Mouse (Mus musculus) midbrain, embryonic 12.5 days (tissue): ENCODE results near the gene Dhrs9. TPM values are rescaled to one million over a fixed set of nuclear protein-coding genes. Genes with fewer than 3 reads are reported as not detected.
"Not testable (repeated sequence)": the region's sequence is repeated elsewhere in the genome, so short reads cannot be mapped to it uniquely, and the experiment has no call there.

ENCODE experiments used
- ATAC-seq: fragments of 200-750 bp; cut with Nextera tagmentation; 2 replicates; pipeline ENCODE4 v1.8.0; 2017; ENCODE audit warnings: low read depth, moderate TSS enrichment, moderate library complexity; ENCODE audit not compliant: low FRiP score
- H3K27ac ChIP-seq: fragments of 300-500 bp; sonication (generic); replicated peaks from 2 replicates; pipeline ENCODE4 v1.5.1; 2016; ENCODE audit warnings: mild to moderate bottlenecking
- H3K27me3 ChIP-seq: fragments of 300-500 bp; sonication (generic); 2 replicates; pipeline ENCODE4 v1.6.1; 2016; ENCODE audit warnings: mild to moderate bottlenecking
- H3K36me3 ChIP-seq: fragments of 300-500 bp; sonication (generic); 2 replicates; pipeline ENCODE4 v1.6.1; 2016
- H3K4me1 ChIP-seq: fragments of 300-500 bp; sonication (generic); 2 replicates; pipeline ENCODE4 v1.6.1; 2016
- H3K4me2 ChIP-seq: fragments of 300-500 bp; sonication (generic); replicated peaks from 2 replicates; pipeline ENCODE4 v1.6.1; 2016; ENCODE audit warnings: mild to moderate bottlenecking, moderate library complexity
- H3K4me3 ChIP-seq: fragments of 300-500 bp; sonication (generic); 2 replicates; pipeline ENCODE4 v1.5.1; 2016; ENCODE audit warnings: mild to moderate bottlenecking
- H3K9ac ChIP-seq: fragments of 300-500 bp; sonication (generic); replicated peaks from 2 replicates; pipeline ENCODE4 v1.6.1; 2016; ENCODE audit warnings: mild to moderate bottlenecking, moderate library complexity
- H3K9me3 ChIP-seq: fragments of 300-500 bp; sonication (generic); 2 replicates; pipeline ENCODE4 v1.6.1; 2016; ENCODE audit warnings: mild to moderate bottlenecking
- WGBS: fragments of 180-500 bp; shearing (Covaris S2); methylation state at CpG from one replicate; pipeline ENCODE4 v1.1.7; 2016; 5-methylcytosine and 5-hydroxymethylcytosine counted together
- polyA plus RNA-seq: library from polyadenylated mRNA; unstranded; fragments of >200 nt; fragmentation: Nextera tagmentation; extraction: Ambion mirVana; gene quantifications from 2 replicates; pipeline ENCODE4 v1.2.1, GENCODE M21; 2016

Gene Dhrs9
- not detected in 2 replicates for polyA plus RNA-seq

DNA sequence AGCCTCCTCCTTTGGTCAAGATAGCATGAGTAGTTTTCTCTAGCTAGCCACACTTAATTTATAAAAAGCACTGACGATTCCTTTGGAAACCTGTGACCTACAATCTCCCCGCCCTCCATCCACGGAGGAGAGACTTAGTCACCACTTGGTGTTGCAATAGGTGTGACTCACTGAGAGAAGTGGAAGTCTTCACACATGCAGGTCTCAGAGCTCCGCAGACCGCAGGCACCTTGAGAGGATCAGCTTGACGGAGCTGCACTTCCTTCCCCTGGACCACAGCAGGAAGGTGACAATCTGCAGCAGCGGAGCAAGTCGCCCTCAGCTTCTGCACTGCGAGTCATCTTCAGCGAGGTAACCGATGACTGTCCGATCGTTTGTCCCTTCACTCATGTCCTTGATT, at the start of gene Dhrs9:
Gene Dhrs9 (plus strand): TSS at position 165 of the 400 bp plus-strand sequence.
- H3K9me3 ChIP-seq = no peaks in the 10 kb centered on the region
- no peak within 1 kb of the TSS for H3K4me3 ChIP-seq
- no peak within 1 kb of the TSS for H3K9ac ChIP-seq
- H3K4me1 ChIP-seq = 0 out of 2 replicates have a peak, but pooled peaks cover 4% of the 10 kb centered on the region
- no peak for ATAC-seq
- 87% methylated on average over 13 of the region's 13 CpGs for WGBS
- no peaks in the 10 kb centered on the region for H3K36me3 ChIP-seq
- no peak within 1 kb of the TSS for H3K27ac ChIP-seq
- H3K4me2 ChIP-seq = no peak within 1 kb of the TSS
- H3K27me3 ChIP-seq = no peaks in the 10 kb centered on the region

- not testable (repeated sequence) for H3K4me1 ChIP-seq, H3K9me3 ChIP-seq, H3K36me3 ChIP-seq, H3K9ac ChIP-seq, H3K4me2 ChIP-seq, ATAC-seq, H3K27ac ChIP-seq, H3K4me3 ChIP-seq
- WGBS = 88% methylated on average over 6 of the region's 6 CpGs
- peaks cover 21% of the 10 kb centered on the region for H3K27me3 ChIP-seq
Observed at GRCm38 (mm10) chr2:69331523-69331922, 48.7 kb upstream of the Dhrs9 start.

- H3K27ac ChIP-seq = no peak overlapping the region
- H3K4me2 ChIP-seq = no peak overlapping the region
- no peak overlapping the region for H3K4me3 ChIP-seq
- no peaks in the 10 kb centered on the region for H3K4me1 ChIP-seq
- no peaks in the 10 kb centered on the region for H3K9me3 ChIP-seq
- H3K9ac ChIP-seq = no peak overlapping the region
- no peaks in the 10 kb centered on the region for H3K27me3 ChIP-seq
- WGBS = 89% methylated on average over 6 of the region's 6 CpGs
- H3K36me3 ChIP-seq = no peaks in the 10 kb centered on the region
- ATAC-seq = no peak
Observed at GRCm38 (mm10) chr2:69341506-69341905, 38.7 kb upstream of the Dhrs9 start.

GRCm38 (mm10) chr2:69342496-69343221, 37.6 kb upstream of the Dhrs9 start, which contains the start of gene Abcb11:
TSS of gene Abcb11 (minus strand) at chr2:69342616.
- WGBS = 89% methylated on average over 9 of the region's 9 CpGs
- no peaks in the 10 kb centered on the region for H3K9me3 ChIP-seq

GRCm38 (mm10) chr2:69355402-69355801, 24.8 kb upstream of the Dhrs9 start:
- H3K4me2 ChIP-seq, H3K27me3 ChIP-seq, H3K36me3 ChIP-seq, H3K4me1 ChIP-seq, H3K27ac ChIP-seq, H3K4me3 ChIP-seq, H3K9ac ChIP-seq, H3K9me3 ChIP-seq: not testable (repeated sequence)
- peak; percentile 100 for ATAC-seq

More at GRCm38 (mm10) chr2:69342496-69343221, 37.6 kb upstream of the Dhrs9 start, which contains the start of gene Abcb11:
- Histone ChIP-seq H3K4me3 (no peak within 1 kb of the TSS), H3K27ac (no peak within 1 kb of the TSS), H3K4me2 (no peak within 1 kb of the TSS), H3K9ac (no peak within 1 kb of the TSS), H3K36me3 (no peaks in the 10 kb centered on the region), H3K27me3 (no peaks in the 10 kb centered on the region), H3K4me1 (no peaks in the 10 kb centered on the region)
- ATAC-seq = no peak

DNA sequence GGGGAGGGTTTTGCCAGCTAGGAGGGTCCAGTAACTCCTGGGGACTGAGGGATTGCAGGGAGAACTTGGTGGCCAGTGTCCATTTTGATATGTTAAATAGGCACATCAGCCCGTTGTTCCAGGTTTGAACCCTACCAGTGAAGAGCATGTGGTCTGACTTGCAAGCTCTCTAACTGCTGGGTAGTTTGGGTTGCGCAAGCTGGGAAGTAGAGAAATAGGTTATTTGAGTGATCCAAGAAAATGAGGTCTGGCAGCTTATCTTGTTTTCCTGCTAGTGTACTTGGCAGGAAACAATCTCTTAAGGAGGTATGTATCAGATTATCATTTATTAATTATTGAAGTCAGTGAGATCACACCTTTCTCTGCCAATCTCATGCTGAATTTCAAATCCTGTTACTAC, 15.4 kb upstream of the Dhrs9 start:
- 92% methylated on average over 2 of the region's 2 CpGs for WGBS
- H3K9ac ChIP-seq = no peak overlapping the region

DNA sequence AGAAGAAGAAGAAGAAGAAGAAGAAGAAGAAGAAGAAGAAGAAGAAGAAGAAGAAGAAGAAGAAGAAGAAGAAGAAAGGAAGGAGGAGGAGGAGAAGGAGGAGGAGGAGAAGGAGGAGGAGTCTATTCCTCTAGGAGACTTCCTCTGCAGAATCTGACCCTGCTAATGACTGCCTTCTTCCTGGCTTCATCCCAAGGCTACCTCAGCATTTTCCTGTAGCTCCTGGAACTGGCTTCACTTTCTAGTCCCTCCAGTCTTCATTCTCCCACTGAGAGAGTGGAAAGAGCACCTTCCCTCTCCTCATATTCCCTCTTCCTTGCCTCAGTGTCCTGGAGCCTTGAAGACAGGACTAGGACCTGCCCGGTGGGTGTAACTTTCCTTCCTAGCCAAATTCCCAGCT, 15.0 kb upstream of the Dhrs9 start:
- 100% methylated on average over 1 of the region's 1 CpGs for WGBS
- Histone ChIP-seq H3K4me2 (no peak overlapping the region), H3K4me3 (no peak overlapping the region), H3K36me3 (no peaks in the 10 kb centered on the region), H3K9ac (no peak overlapping the region), H3K4me1 (no peaks in the 10 kb centered on the region), H3K27ac (no peak overlapping the region), H3K27me3 (no peaks in the 10 kb centered on the region), H3K9me3 (no peaks in the 10 kb centered on the region)
- ATAC-seq = no peak

More for the DNA sequence above, 15.4 kb upstream of the Dhrs9 start:
- Histone ChIP-seq H3K36me3 (no peaks in the 10 kb centered on the region), H3K4me2 (no peak overlapping the region), H3K4me1 (no peaks in the 10 kb centered on the region), H3K27me3 (no peaks in the 10 kb centered on the region), H3K9me3 (no peaks in the 10 kb centered on the region), H3K27ac (no peak overlapping the region), H3K4me3 (no peak overlapping the region)
- ATAC-seq = no peak

DNA sequence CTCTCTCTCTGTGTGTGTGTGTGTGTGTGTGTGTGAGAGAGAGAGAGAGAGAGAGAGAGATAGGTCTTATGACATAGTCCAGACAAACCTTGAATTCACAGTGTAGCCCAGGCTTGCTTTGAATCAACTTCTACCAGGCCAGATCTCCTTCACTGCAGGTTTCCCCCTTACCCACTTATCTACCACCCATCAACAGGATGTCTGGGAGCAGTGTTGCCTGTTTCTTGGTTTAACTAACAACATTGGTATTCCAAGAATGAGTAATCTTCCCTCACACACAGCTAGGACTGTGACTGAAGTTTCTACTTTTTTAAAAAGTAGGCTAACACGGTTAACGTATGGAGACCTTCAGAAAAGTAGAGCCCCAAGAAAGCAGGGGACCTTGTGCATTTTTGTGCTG, 3.5 kb upstream of the Dhrs9 start:
- Histone ChIP-seq H3K27me3 (no peaks in the 10 kb centered on the region), H3K4me3 (no peak overlapping the region), H3K4me1 (0 out of 2 replicates have a peak, but pooled peaks cover 4% of the 10 kb centered on the region), H3K9me3 (no peaks in the 10 kb centered on the region), H3K4me2 (no peak overlapping the region), H3K27ac (no peak overlapping the region), H3K36me3 (no peaks in the 10 kb centered on the region), H3K9ac (no peak overlapping the region)
- 78% methylated on average over 2 of the region's 2 CpGs for WGBS
- no peak for ATAC-seq

GRCm38 (mm10) chr2:69379801-69380200, 444 bp upstream of the Dhrs9 start:
- WGBS = 68% methylated on average over 1 of the region's 1 CpGs
- H3K9me3 ChIP-seq = no peaks in the 10 kb centered on the region
- H3K4me2 ChIP-seq = no peak overlapping the region
- H3K27ac ChIP-seq = no peak overlapping the region
- H3K27me3 ChIP-seq = no peaks in the 10 kb centered on the region
- H3K4me1 ChIP-seq = 0 out of 2 replicates have a peak, but pooled peaks cover 4% of the 10 kb centered on the region
- ATAC-seq = no peak
- no peaks in the 10 kb centered on the region for H3K36me3 ChIP-seq
- no peak overlapping the region for H3K4me3 ChIP-seq
- no peak overlapping the region for H3K9ac ChIP-seq

- H3K4me2 ChIP-seq = no peak overlapping the region
- H3K27me3 ChIP-seq = no peaks in the 10 kb centered on the region
- WGBS = 58% methylated on average over 8 of the region's 8 CpGs
- no peaks in the 10 kb centered on the region for H3K36me3 ChIP-seq
- H3K4me3 ChIP-seq = no peak overlapping the region
- no peak overlapping the region for H3K9ac ChIP-seq
- H3K4me1 ChIP-seq = 0 out of 2 replicates have a peak, but pooled peaks cover 4% of the 10 kb centered on the region
- no peaks in the 10 kb centered on the region for H3K9me3 ChIP-seq
- H3K27ac ChIP-seq = no peak overlapping the region
- no peak for ATAC-seq
Observed at GRCm38 (mm10) chr2:69381740-69382139, 1.5 kb downstream of the Dhrs9 start.

DNA sequence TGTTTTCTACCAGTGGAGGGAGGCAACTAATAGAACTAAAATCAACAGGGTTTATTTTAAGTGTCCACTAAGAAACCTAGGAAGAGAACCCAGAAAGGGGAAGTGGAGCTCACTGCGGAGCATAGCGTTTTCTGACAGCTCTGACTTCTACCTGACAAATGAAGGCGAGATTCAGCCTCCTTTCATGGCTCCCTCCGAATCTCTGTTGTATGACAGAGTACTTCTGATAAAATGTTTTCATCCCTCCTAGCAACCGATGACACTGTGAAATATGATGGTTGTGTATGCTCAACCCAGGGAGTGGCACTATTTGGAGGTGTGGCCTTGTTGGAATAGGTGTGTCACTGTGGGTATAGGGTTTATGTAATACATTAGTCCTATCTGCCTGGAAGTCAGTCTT, 2.6 kb downstream of the Dhrs9 start:
- no peak for ATAC-seq
- no peak overlapping the region for H3K4me2 ChIP-seq

DNA sequence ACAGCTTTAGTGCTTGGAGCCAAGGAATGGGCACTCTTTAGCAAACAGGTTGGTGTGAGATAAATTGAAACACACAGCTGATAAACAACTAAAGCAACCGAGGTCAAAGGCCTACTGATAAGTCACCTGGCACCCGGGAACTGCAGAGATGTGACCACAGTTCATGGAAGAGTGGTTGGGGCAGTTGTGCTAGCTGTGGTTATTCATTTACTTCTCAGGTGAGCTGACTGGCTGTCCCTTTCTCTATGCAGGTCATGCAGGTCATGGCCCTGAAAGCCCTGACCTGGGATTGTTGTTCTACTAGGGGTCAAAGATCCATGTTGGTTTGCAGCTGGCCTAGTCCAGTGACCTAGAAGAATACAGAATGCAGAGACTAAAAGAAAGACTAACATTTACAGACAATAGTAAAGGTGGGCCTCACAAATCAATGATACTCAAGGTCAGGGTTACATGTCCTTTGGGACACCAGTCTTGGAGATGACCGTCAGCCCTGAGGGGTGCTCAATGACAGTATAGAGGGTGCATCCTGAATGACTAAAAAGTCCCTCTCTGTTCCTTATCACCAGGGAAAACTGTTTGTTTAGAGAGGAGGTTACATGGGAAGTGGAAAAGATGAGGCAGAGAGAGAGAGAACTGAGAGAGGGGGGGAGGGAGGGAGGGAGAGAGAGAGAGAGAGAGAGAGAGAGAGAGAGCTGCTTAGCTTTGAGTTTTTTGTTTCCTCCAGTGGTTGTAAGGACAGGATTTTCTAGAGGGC, 6.0 kb downstream of the Dhrs9 start:
- Histone ChIP-seq H3K9ac (no peak overlapping the region), H3K4me3 (no peak overlapping the region), H3K27ac (no peak overlapping the region), H3K4me2 (no peak overlapping the region), H3K36me3 (no peaks in the 10 kb centered on the region), H3K4me1 (no peaks in the 10 kb centered on the region), H3K27me3 (no peaks in the 10 kb centered on the region), H3K9me3 (no peaks in the 10 kb centered on the region)
- WGBS = 92% methylated on average over 3 of the region's 3 CpGs
- no peak for ATAC-seq

More for the DNA sequence above, 2.6 kb downstream of the Dhrs9 start:
- Histone ChIP-seq H3K27me3 (no peaks in the 10 kb centered on the region), H3K9me3 (no peaks in the 10 kb centered on the region), H3K36me3 (no peaks in the 10 kb centered on the region), H3K27ac (no peak overlapping the region), H3K9ac (no peak overlapping the region), H3K4me3 (no peak overlapping the region), H3K4me1 (0 out of 2 replicates have a peak, but pooled peaks cover 4% of the 10 kb centered on the region)
- 93% methylated on average over 5 of the region's 5 CpGs for WGBS
